Mouse (Mus musculus) midbrain, embryonic 15.5 days (tissue): ENCODE data around the gene Mgme1. TPM values are rescaled to one million over a fixed set of nuclear protein-coding genes. Genes with fewer than 3 reads are reported as not detected.
A peak's percentile ranks its signal among the peaks of the same experiment; 100 is the strongest.

ENCODE experiments used
- ATAC-seq: fragments of 200-750 bp; cut with Nextera tagmentation; replicated peaks from 2 replicates; pipeline ENCODE4 v1.8.0; 2017; ENCODE audit warnings: moderate TSS enrichment
- H3K27ac ChIP-seq: fragments of 300-500 bp; sonication (generic); 2 replicates; pipeline ENCODE4 v1.5.1; 2015; ENCODE audit warnings: mild to moderate bottlenecking, inconsistent platforms
- H3K27me3 ChIP-seq: fragments of 300-500 bp; sonication (generic); replicated peaks from 2 replicates; pipeline ENCODE4 v1.6.1; 2015; ENCODE audit warnings: inconsistent platforms
- H3K36me3 ChIP-seq: fragments of 300-500 bp; sonication (generic); replicated peaks from 2 replicates; pipeline ENCODE4 v1.6.1; 2015; ENCODE audit warnings: inconsistent platforms
- H3K4me1 ChIP-seq: fragments of 300-500 bp; sonication (generic); 2 replicates; pipeline ENCODE4 v1.6.1; 2015; ENCODE audit warnings: inconsistent platforms
- H3K4me2 ChIP-seq: fragments of 300-500 bp; sonication (generic); 2 replicates; pipeline ENCODE4 v1.6.1; 2015; ENCODE audit warnings: inconsistent platforms, mild to moderate bottlenecking, moderate library complexity
- H3K4me3 ChIP-seq: fragments of 300-500 bp; sonication (generic); 2 replicates; pipeline ENCODE4 v1.5.1; 2015; ENCODE audit warnings: mild to moderate bottlenecking, inconsistent platforms
- H3K9ac ChIP-seq: fragments of 300-500 bp; sonication (generic); 2 replicates; pipeline ENCODE4 v1.6.1; 2015; ENCODE audit warnings: mild to moderate bottlenecking, inconsistent platforms
- H3K9me3 ChIP-seq: fragments of 300-500 bp; sonication (generic); 2 replicates; pipeline ENCODE4 v1.6.1; 2016; ENCODE audit warnings: inconsistent platforms
- WGBS: fragments of 180-500 bp; shearing (Covaris S2); methylation state at CpG from one replicate; pipeline ENCODE4 v1.1.7; 2015; ENCODE audit warnings: mixed read lengths; 5-methylcytosine and 5-hydroxymethylcytosine counted together
- polyA plus RNA-seq: library from polyadenylated mRNA; unstranded; fragments of >200 nt; fragmentation: Nextera tagmentation; extraction: Ambion mirVana; gene quantifications from 2 replicates; pipeline ENCODE4 v1.2.1, GENCODE M21; 2015

The Mgme1 gene
- polyA plus RNA-seq, 1 experiment from 2014 or later: 11.5 TPM

DNA sequence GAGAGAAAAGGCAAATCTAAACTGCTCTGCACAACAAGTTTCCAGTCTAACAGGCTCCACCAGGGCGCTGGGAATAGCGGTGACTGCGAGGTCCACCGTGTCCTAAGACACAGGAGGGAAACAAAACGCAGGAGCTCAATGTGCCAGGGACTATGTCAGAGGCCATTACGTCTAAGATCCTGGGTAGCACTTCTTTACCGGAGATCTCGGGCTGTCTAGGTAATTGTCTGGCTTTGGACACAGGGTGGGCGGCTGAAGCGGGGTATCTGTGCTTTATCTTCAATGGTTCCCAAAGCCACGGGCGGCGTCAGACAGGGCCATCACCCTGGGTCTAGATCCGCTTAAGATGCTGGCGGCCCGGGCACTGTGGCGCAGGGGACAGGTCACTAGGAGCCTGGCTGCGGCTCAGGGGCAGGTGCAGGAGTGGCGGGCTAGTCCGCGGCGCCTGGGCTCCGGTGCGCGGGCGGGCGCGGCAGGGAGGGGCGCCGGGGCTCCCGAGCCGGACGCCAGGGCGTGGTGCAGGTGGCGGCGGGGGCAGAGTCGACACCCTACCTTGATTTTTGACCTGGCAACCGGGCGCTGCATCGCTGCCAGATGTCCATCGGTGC, 60.0 kb downstream of the Mgme1 start:
- Histone ChIP-seq H3K4me3 (peak overlapping the region; percentile 45), H3K4me2 (peak overlapping the region; percentile 93), H3K9ac (peak overlapping the region; percentile 15; the same call in 1 of the 2 replicates), H3K27me3 (peaks cover 70% of the 10 kb centered on the region), H3K27ac (no peak overlapping the region), H3K9me3 (no peaks in the 10 kb centered on the region), H3K4me1 (peaks cover 32% of the 10 kb centered on the region), H3K36me3 (no peaks in the 10 kb centered on the region)
- 1% methylated on average over 41 of the region's 41 CpGs for WGBS
- ATAC-seq: peak; percentile 54

Other genes with a start within 250 kb of the Mgme1 start
- not detected in 2 replicates for gene Banf2, start 237.6 kb upstream of the Mgme1 start, polyA plus RNA-seq
- gene Snx5, start 243 bp downstream of the Mgme1 start, polyA plus RNA-seq: 62.0 and 62.8 TPM in 2 replicates
- gene Ovol2, start 61.5 kb downstream of the Mgme1 start, polyA plus RNA-seq: not detected in 2 replicates
- gene Kat14, start 98.3 kb downstream of the Mgme1 start, polyA plus RNA-seq: 29.1 and 30.7 TPM in 2 replicates
- 0.51 and 2.9 TPM in 2 replicates for gene Pet117, start 98.3 kb downstream of the Mgme1 start, polyA plus RNA-seq